Mouse (Mus musculus) embryonic facial prominence, embryonic 15.5 days (tissue): ENCODE data around the gene Irak3. TPM values are rescaled to one million over a fixed set of nuclear protein-coding genes. Genes with fewer than 3 reads are reported as not detected.
"Not testable (repeated sequence)": the region's sequence is repeated elsewhere in the genome, so short reads cannot be mapped to it uniquely, and the experiment has no call there.

ENCODE experiments used
- ATAC-seq: fragments of 200-750 bp; cut with Nextera tagmentation; 2 replicates; pipeline ENCODE4 v1.8.0; 2017; ENCODE audit warnings: low read depth, moderate TSS enrichment; ENCODE audit not compliant: insufficient number of reproducible peaks, low FRiP score, low TSS enrichment
- H3K27ac ChIP-seq: fragments of 300-500 bp; sonication (generic); replicated peaks from 2 replicates; pipeline ENCODE4 v1.5.1; 2015; ENCODE audit warnings: mild to moderate bottlenecking, inconsistent platforms
- H3K27me3 ChIP-seq: fragments of 300-500 bp; sonication (generic); 2 replicates; pipeline ENCODE4 v1.6.1; 2015; ENCODE audit warnings: inconsistent platforms
- H3K36me3 ChIP-seq: fragments of 300-500 bp; sonication (generic); 2 replicates; pipeline ENCODE4 v1.6.1; 2015; ENCODE audit warnings: mild to moderate bottlenecking, inconsistent platforms
- H3K4me1 ChIP-seq: fragments of 300-500 bp; sonication (generic); 2 replicates; pipeline ENCODE4 v1.6.1; 2015; ENCODE audit warnings: inconsistent platforms
- H3K4me2 ChIP-seq: fragments of 300-500 bp; sonication (generic); replicated peaks from 2 replicates; pipeline ENCODE4 v1.6.1; 2015; ENCODE audit warnings: mild to moderate bottlenecking, inconsistent platforms
- H3K4me3 ChIP-seq: fragments of 300-500 bp; sonication (generic); replicated peaks from 2 replicates; pipeline ENCODE4 v1.5.1; 2015; ENCODE audit warnings: mild to moderate bottlenecking, inconsistent platforms
- H3K9ac ChIP-seq: fragments of 300-500 bp; sonication (generic); 2 replicates; pipeline ENCODE4 v1.6.1; 2015; ENCODE audit warnings: inconsistent platforms
- H3K9me3 ChIP-seq: fragments of 300-500 bp; sonication (generic); replicated peaks from 2 replicates; pipeline ENCODE4 v1.6.1; 2016; ENCODE audit warnings: inconsistent platforms
- WGBS: fragments of 180-500 bp; shearing (Covaris S2); methylation state at CpG from one replicate; pipeline ENCODE4 v1.1.7; 2015; 5-methylcytosine and 5-hydroxymethylcytosine counted together
- polyA plus RNA-seq: library from polyadenylated mRNA; unstranded; fragments of >200 nt; fragmentation: Nextera tagmentation; extraction: Ambion mirVana; gene quantifications from 2 replicates; pipeline ENCODE4 v1.2.1, GENCODE M21; 2015

Gene Irak3
- polyA plus RNA-seq, 1 experiment from 2014 or later, result 2.8 TPM

GRCm38 (mm10) chr10:120226871-120227661, 25.1 kb upstream of the Irak3 start, which contains the start of gene Llph:
Llph (plus strand) TSS chr10:120227070.
- peaks cover 25% of the 10 kb centered on the region for H3K4me1 ChIP-seq
- peak; percentile 90 for ATAC-seq
- peak within 1 kb of the TSS; percentile 74 for H3K27ac ChIP-seq
- no peaks in the 10 kb centered on the region for H3K27me3 ChIP-seq
- peaks cover 31% of the 10 kb centered on the region for H3K36me3 ChIP-seq
- under 1% methylated on average over 57 of the region's 57 CpGs for WGBS
- no peaks in the 10 kb centered on the region for H3K9me3 ChIP-seq
- H3K4me2 ChIP-seq, result peak within 1 kb of the TSS; percentile 71
- peak within 1 kb of the TSS; percentile 88 for H3K9ac ChIP-seq
- peak within 1 kb of the TSS; percentile 99 for H3K4me3 ChIP-seq

- no peak overlapping the region for H3K9ac ChIP-seq
- H3K27me3 ChIP-seq, result no peaks in the 10 kb centered on the region
- H3K4me3 ChIP-seq, result no peak overlapping the region
- H3K4me2 ChIP-seq, result no peak overlapping the region
- H3K9me3 ChIP-seq, result no peaks in the 10 kb centered on the region
- ATAC-seq, result no peak
- 76% methylated on average over 7 of the region's 7 CpGs for whole genome bisulfite sequencing
- no peaks in the 10 kb centered on the region for H3K4me1 ChIP-seq
- H3K27ac ChIP-seq, result no peak overlapping the region
- peaks cover 19% of the 10 kb centered on the region for H3K36me3 ChIP-seq
These were observed 18.8 kb upstream of the Irak3 start for GRCm38 (mm10) chr10:120220776-120221175.

GRCm38 (mm10) chr10:120219578-120220359, 17.8 kb upstream of the Irak3 start:
- ATAC-seq, result no peak
- H3K9ac ChIP-seq, result no peak overlapping the region
- H3K9me3 ChIP-seq, result no peaks in the 10 kb centered on the region
- peaks cover 19% of the 10 kb centered on the region for H3K36me3 ChIP-seq
- H3K4me1 ChIP-seq, result no peaks in the 10 kb centered on the region
- no peaks in the 10 kb centered on the region for H3K27me3 ChIP-seq
- 74% methylated on average over 14 of the region's 14 CpGs for WGBS
- H3K27ac ChIP-seq, result no peak overlapping the region
- no peak overlapping the region for H3K4me2 ChIP-seq
- H3K4me3 ChIP-seq, result no peak overlapping the region

GRCm38 (mm10) chr10:120218996-120219395, 17.1 kb upstream of the Irak3 start:
- H3K9me3 ChIP-seq, result no peaks in the 10 kb centered on the region
- no peaks in the 10 kb centered on the region for H3K4me1 ChIP-seq
- H3K4me2 ChIP-seq, result no peak overlapping the region
- no peak overlapping the region for H3K4me3 ChIP-seq
- WGBS, result 91% methylated on average over 10 of the region's 10 CpGs
- no peak for ATAC-seq
- H3K27me3 ChIP-seq, result no peaks in the 10 kb centered on the region
- peaks cover 15% of the 10 kb centered on the region for H3K36me3 ChIP-seq
- H3K9ac ChIP-seq, result no peak overlapping the region
- no peak overlapping the region for H3K27ac ChIP-seq

GRCm38 (mm10) chr10:120217099-120217498, 15.2 kb upstream of the Irak3 start:
- WGBS, result 91% methylated on average over 1 of the region's 1 CpGs
- H3K4me3 ChIP-seq, H3K9me3 ChIP-seq, H3K4me1 ChIP-seq, H3K27ac ChIP-seq, ATAC-seq, H3K27me3 ChIP-seq, H3K4me2 ChIP-seq, H3K9ac ChIP-seq: not testable (repeated sequence)
- H3K36me3 ChIP-seq, result peaks cover 15% of the 10 kb centered on the region

GRCm38 (mm10) chr10:120210096-120210495, 8.2 kb upstream of the Irak3 start:
- H3K4me3 ChIP-seq, result no peak overlapping the region
- no peak overlapping the region for H3K27ac ChIP-seq
- H3K36me3 ChIP-seq, result no peaks in the 10 kb centered on the region
- H3K4me1 ChIP-seq, result peaks cover 6% of the 10 kb centered on the region; the same call in 1 of the 2 replicates
- H3K4me2 ChIP-seq, result peak overlapping the region; percentile 57
- 91% methylated on average over 3 of the region's 3 CpGs for WGBS
- H3K27me3 ChIP-seq, result no peaks in the 10 kb centered on the region
- no peak for ATAC-seq
- H3K9me3 ChIP-seq, result no peaks in the 10 kb centered on the region
- no peak overlapping the region for H3K9ac ChIP-seq

GRCm38 (mm10) chr10:120209539-120209925, 7.6 kb upstream of the Irak3 start:
- WGBS, result 39% methylated on average over 6 of the region's 6 CpGs
- Histone ChIP-seq H3K4me1 (peaks cover 6% of the 10 kb centered on the region; the same call in 1 of the 2 replicates), H3K27me3 (no peaks in the 10 kb centered on the region), H3K9ac (no peak overlapping the region), H3K4me2 (peak overlapping the region; percentile 57), H3K4me3 (peak overlapping the region; percentile 99), H3K36me3 (no peaks in the 10 kb centered on the region), H3K27ac (no peak overlapping the region), H3K9me3 (no peaks in the 10 kb centered on the region)
- ATAC-seq, result no peak

- Histone ChIP-seq H3K36me3 (no peaks in the 10 kb centered on the region), H3K4me3 (peak overlapping the region; percentile 99), H3K9ac (peak overlapping the region; percentile 59), H3K4me1 (peaks cover 6% of the 10 kb centered on the region; the same call in 1 of the 2 replicates), H3K4me2 (peak overlapping the region; percentile 57), H3K27me3 (no peaks in the 10 kb centered on the region), H3K27ac (no peak overlapping the region; the same call in 1 of the 2 replicates), H3K9me3 (no peaks in the 10 kb centered on the region)
- ATAC-seq, result peak; percentile 83
- WGBS, result 3% methylated on average over 53 of the region's 53 CpGs
These were observed 6.9 kb upstream of the Irak3 start for GRCm38 (mm10) chr10:120208575-120209538.

GRCm38 (mm10) chr10:120208015-120208414, 6.1 kb upstream of the Irak3 start:
- Histone ChIP-seq H3K27ac (no peak overlapping the region), H3K36me3 (no peaks in the 10 kb centered on the region), H3K9me3 (no peaks in the 10 kb centered on the region), H3K4me2 (no peak overlapping the region), H3K9ac (no peak overlapping the region), H3K4me3 (no peak overlapping the region), H3K4me1 (peaks cover 6% of the 10 kb centered on the region; the same call in 1 of the 2 replicates), H3K27me3 (no peaks in the 10 kb centered on the region)
- no peak for ATAC-seq
- 87% methylated on average over 8 of the region's 8 CpGs for WGBS

- peaks cover 11% of the 10 kb centered on the region; the same call in 1 of the 2 replicates for H3K4me1 ChIP-seq
- no peak overlapping the region for H3K4me2 ChIP-seq
- no peak overlapping the region for H3K9ac ChIP-seq
- no peaks in the 10 kb centered on the region for H3K36me3 ChIP-seq
- H3K27ac ChIP-seq, result no peak overlapping the region
- WGBS, result 69% methylated on average over 13 of the region's 13 CpGs
- no peak overlapping the region for H3K4me3 ChIP-seq
- no peaks in the 10 kb centered on the region for H3K9me3 ChIP-seq
- no peak for ATAC-seq
- H3K27me3 ChIP-seq, result no peaks in the 10 kb centered on the region
These were observed 2.8 kb upstream of the Irak3 start for GRCm38 (mm10) chr10:120204591-120205210.
